Mouse (Mus musculus) myocyte (in vitro differentiated cells): Measurements from ENCODE around the gene Lig1. TPM values are rescaled to one million over a fixed set of nuclear protein-coding genes. Genes with fewer than 3 reads are reported as not detected.
A peak's percentile ranks its signal among the peaks of the same experiment; 100 is the strongest.

Experiments
- H3K27me3 ChIP-seq: one replicate; pipeline ENCODE4 v1.6.1; 2011; ENCODE audit not compliant: control insufficient read depth, insufficient read depth, insufficient read length
- H3K36me3 ChIP-seq: one replicate; pipeline ENCODE4 v1.6.1; 2011; ENCODE audit not compliant: control insufficient read depth, insufficient read depth
- H3K4me2 ChIP-seq: one replicate; pipeline ENCODE4 v1.6.1; 2011; ENCODE audit warnings: low read depth, control low read depth
- H3K4me3 ChIP-seq: one replicate; pipeline ENCODE4 v1.5.1; 2011; ENCODE audit warnings: mild to moderate bottlenecking, control low read depth, moderate library complexity
- H3K79me2 ChIP-seq: one replicate; pipeline ENCODE4 v1.6.1; 2011; ENCODE audit not compliant: control insufficient read depth, insufficient read depth
- H3ac ChIP-seq: one replicate; pipeline ENCODE4 v1.6.1; 2011; ENCODE audit not compliant: control insufficient read depth, insufficient read length
- CEBPB ChIP-seq: IDR thresholded peaks from 2 replicates; pipeline ENCODE4 v1.6.1; 2011; ENCODE audit warnings: mild to moderate bottlenecking, moderate library complexity; ENCODE audit not compliant: poor library complexity, insufficient read depth, severe bottlenecking
- E2F4 ChIP-seq: IDR thresholded peaks from one replicate; pipeline ENCODE4 v1.6.1; 2011; ENCODE audit warnings: mild to moderate bottlenecking, control low read depth, moderate library complexity; ENCODE audit not compliant: insufficient read depth
- MAX ChIP-seq: IDR thresholded peaks from one replicate; pipeline ENCODE4 v1.6.1; 2011; ENCODE audit warnings: low read depth, mild to moderate bottlenecking, control low read depth
- MYOD1 ChIP-seq, 3 experiments: IDR thresholded peaks; one replicate each; pipeline ENCODE4 v1.6.1; 2011; ENCODE audit warnings: control low read depth in 2 of 3, low read depth in 2 of 3, mild to moderate bottlenecking in 2 of 3, moderate library complexity in 1 of 3; ENCODE audit not compliant: insufficient read length in 2 of 3, control insufficient read depth in 1 of 3
- MYOG ChIP-seq, 3 experiments: IDR thresholded peaks; one replicate each; pipeline ENCODE4 v1.6.1; 2011; ENCODE audit warnings: control low read depth in 2 of 3, low read depth in 2 of 3, mild to moderate bottlenecking in 2 of 3; ENCODE audit not compliant: insufficient read length in 2 of 3, control insufficient read depth in 1 of 3, insufficient read depth in 1 of 3
- POLR2A ChIP-seq: IDR thresholded peaks from one replicate; pipeline ENCODE4 v1.6.1; 2011; ENCODE audit warnings: low read depth, mild to moderate bottlenecking, control low read depth, moderate library complexity; ENCODE audit not compliant: insufficient read length
- POLR2AphosphoS2 ChIP-seq: IDR thresholded peaks from one replicate; pipeline ENCODE4 v1.6.1; 2011; ENCODE audit warnings: low read depth, control low read depth; ENCODE audit not compliant: insufficient read length
- REST ChIP-seq: IDR thresholded peaks from one replicate; pipeline ENCODE4 v1.6.1; 2011; ENCODE audit warnings: mild to moderate bottlenecking, control low read depth, moderate library complexity; ENCODE audit not compliant: insufficient read depth, insufficient read length
- SRF ChIP-seq: IDR thresholded peaks from one replicate; pipeline ENCODE4 v1.6.1; 2011; ENCODE audit warnings: low read depth; ENCODE audit not compliant: control insufficient read depth, insufficient read length
- TCF12 ChIP-seq: IDR thresholded peaks from one replicate; pipeline ENCODE4 v1.6.1; 2011; ENCODE audit warnings: mild to moderate bottlenecking, control low read depth; ENCODE audit not compliant: poor library complexity, insufficient read depth, severe bottlenecking
- TCF3 ChIP-seq: IDR thresholded peaks from one replicate; pipeline ENCODE4 v1.6.1; 2011; ENCODE audit warnings: low read depth, control low read depth; ENCODE audit not compliant: insufficient read length
- USF1 ChIP-seq: IDR thresholded peaks from one replicate; pipeline ENCODE4 v1.6.1; 2011; ENCODE audit warnings: low read depth, mild to moderate bottlenecking, control low read depth, moderate library complexity
- polyA plus RNA-seq: library from polyadenylated mRNA; unstranded; fragments of >200 nt; fragmentation: generic; extraction: Trizol; gene quantifications from one replicate; pipeline ENCODE4 v1.2.1, GENCODE M21; 2012; ENCODE audit warnings: missing spikeins

The Lig1 gene
- polyA plus RNA-seq, 1 experiment: 17.5 TPM

DNA sequence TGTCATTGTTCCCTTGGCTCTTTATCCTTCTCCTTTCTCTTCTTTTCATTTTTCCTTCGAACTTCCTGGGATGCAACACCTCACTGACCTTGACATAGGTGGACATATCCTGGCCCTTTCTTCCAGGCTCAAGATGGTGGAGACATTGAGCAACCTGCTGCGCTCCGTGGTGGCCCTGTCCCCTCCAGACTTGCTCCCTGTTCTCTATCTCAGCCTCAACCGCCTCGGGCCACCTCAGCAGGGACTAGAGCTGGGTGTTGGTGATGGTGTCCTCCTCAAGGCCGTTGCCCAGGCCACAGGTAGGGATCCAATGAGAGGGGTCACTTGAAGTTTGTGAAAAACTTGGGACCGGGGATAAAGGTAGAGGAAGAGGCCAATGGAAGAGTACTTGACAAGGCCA, 18.2 kb downstream of the Lig1 start:
- no peak for TF ChIP-seq MYOD1 (IDR thresholded peaks at IDR 0.05; ENCODE audit: control insufficient read depth in 1 of 3, insufficient read length in 2 of 3, low read depth in 2 of 3)
- TF ChIP-seq E2F4: no peak
- no peak for TF ChIP-seq POLR2A
- TF ChIP-seq TCF3: no peak
- no peak for TF ChIP-seq CEBPB
- TF ChIP-seq USF1: no peak
- no peak for TF ChIP-seq MAX
- TF ChIP-seq TCF12: no peak
- TF ChIP-seq MYOG (IDR thresholded peaks at IDR 0.05; ENCODE audit: control insufficient read depth in 1 of 3, insufficient read depth in 1 of 3, insufficient read length in 2 of 3, low read depth in 2 of 3): no peak
- no peak for TF ChIP-seq POLR2AphosphoS2
- TF ChIP-seq REST: no peak
- TF ChIP-seq SRF: no peak
- Histone ChIP-seq H3ac (no peak overlapping the region), H3K27me3 (no peaks in the 10 kb centered on the region), H3K4me3 (no peak overlapping the region), H3K4me2 (no peak overlapping the region), H3K36me3 (peaks cover 9% of the 10 kb centered on the region), H3K79me2 (no peaks in the 10 kb centered on the region)

GRCm38 (mm10) chr7:13297636-13298035, 20.6 kb downstream of the Lig1 start:
- Histone ChIP-seq H3K36me3 (peaks cover 9% of the 10 kb centered on the region), H3K4me2 (no peak overlapping the region), H3K27me3 (no peaks in the 10 kb centered on the region), H3K4me3 (no peak overlapping the region), H3K79me2 (no peaks in the 10 kb centered on the region), H3ac (no peak overlapping the region)
- TF ChIP-seq MAX: no peak

DNA sequence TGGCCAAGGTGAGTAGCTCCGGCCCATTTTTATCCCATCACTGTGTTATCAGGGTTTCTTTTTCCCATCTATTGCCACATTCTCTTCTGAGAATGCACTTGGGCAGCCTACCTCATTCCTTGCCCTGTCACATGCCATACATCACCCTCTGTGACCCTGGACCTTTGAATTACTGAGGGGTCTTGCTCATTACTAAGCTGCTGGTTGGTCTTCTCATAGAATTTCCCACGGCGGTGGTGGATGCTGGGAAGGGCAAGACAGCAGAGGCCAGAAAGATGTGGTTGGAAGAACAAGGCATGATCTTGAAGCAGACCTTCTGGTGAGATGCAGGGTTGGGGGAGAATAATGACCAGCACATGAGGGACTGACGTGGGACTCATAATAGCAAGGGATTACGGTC, 21.7 kb downstream of the Lig1 start:
- no peaks in the 10 kb centered on the region for H3K27me3 ChIP-seq
- no peaks in the 10 kb centered on the region for H3K79me2 ChIP-seq
- H3K36me3 ChIP-seq: peaks cover 9% of the 10 kb centered on the region
- H3ac ChIP-seq: no peak overlapping the region
- H3K4me2 ChIP-seq: no peak overlapping the region
- TF ChIP-seq TCF12 (no peak), USF1 (no peak), REST (no peak), POLR2A (no peak), POLR2AphosphoS2 (no peak), SRF (no peak), MAX (no peak), E2F4 (no peak), MYOG (IDR thresholded peaks at IDR 0.05; ENCODE audit: control insufficient read depth in 1 of 3, insufficient read depth in 1 of 3, insufficient read length in 2 of 3, low read depth in 2 of 3) (no peak), TCF3 (no peak), MYOD1 (IDR thresholded peaks at IDR 0.05; ENCODE audit: control insufficient read depth in 1 of 3, insufficient read length in 2 of 3, low read depth in 2 of 3) (no peak), CEBPB (no peak)
- H3K4me3 ChIP-seq: no peak overlapping the region

DNA sequence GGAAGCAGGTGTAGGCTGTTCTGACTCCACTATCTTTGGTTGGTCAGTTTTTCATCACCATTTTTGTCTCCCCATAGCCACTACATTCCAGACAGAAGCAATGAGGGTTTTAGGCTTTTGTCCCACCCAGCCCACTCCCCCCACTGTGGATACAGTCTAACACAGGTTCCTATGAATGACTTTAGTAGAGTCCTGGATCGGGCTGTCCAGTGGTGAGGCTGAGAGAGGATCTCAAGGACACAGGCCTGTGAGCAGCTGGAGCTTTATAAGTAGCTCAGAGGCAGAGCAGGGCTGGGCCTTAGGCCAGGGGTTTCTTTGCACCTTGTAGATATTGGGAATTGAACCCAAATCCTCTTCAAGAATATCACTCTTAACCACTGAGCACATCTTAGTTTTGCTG, 24.6 kb downstream of the Lig1 start:
- H3K4me2 ChIP-seq: no peak overlapping the region
- H3K79me2 ChIP-seq: no peaks in the 10 kb centered on the region
- H3K36me3 ChIP-seq: peaks cover 9% of the 10 kb centered on the region
- no peak overlapping the region for H3K4me3 ChIP-seq
- TF ChIP-seq MAX (no peak), MYOG (IDR thresholded peaks at IDR 0.05; ENCODE audit: control insufficient read depth in 1 of 3, insufficient read depth in 1 of 3, insufficient read length in 2 of 3, low read depth in 2 of 3) (no peak), USF1 (no peak), CEBPB (no peak), TCF12 (no peak), REST (no peak), SRF (no peak), MYOD1 (IDR thresholded peaks at IDR 0.05; ENCODE audit: control insufficient read depth in 1 of 3, insufficient read length in 2 of 3, low read depth in 2 of 3) (no peak), POLR2AphosphoS2 (no peak), E2F4 (no peak), POLR2A (no peak), TCF3 (no peak)
- H3ac ChIP-seq: no peak overlapping the region
- no peaks in the 10 kb centered on the region for H3K27me3 ChIP-seq

DNA sequence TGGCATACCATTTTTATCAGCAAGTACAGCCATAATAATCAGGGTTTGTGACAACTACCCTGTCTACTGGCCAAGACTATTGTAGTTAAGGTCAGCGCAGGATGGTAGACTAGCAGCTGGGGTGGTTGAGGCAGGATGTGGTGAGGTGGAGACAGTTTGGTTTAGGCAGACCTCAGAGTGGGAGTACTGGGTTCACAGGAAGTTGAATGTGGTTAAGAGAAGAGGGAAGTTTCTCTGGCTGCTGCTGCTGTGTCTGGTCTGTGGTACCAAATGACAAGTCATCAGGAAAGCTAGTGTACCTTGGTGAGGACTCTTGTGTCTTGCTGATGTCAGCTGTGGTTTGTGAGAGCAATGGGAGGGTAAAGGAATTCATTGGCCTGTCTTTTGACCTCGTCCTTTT, 25.7 kb downstream of the Lig1 start:
- TF ChIP-seq TCF3: no peak
- no peak for TF ChIP-seq SRF
- TF ChIP-seq REST: no peak
- TF ChIP-seq CEBPB: no peak
- TF ChIP-seq MAX: no peak
- peak in 1 of 3 experiments; percentile 37 for TF ChIP-seq MYOD1 (IDR thresholded peaks at IDR 0.05; ENCODE audit: control insufficient read depth in 1 of 3, insufficient read length in 2 of 3, low read depth in 2 of 3)
- no peak for TF ChIP-seq USF1
- no peak for TF ChIP-seq POLR2A
- Histone ChIP-seq H3K4me2 (peak overlapping the region; percentile 8), H3K79me2 (no peaks in the 10 kb centered on the region), H3K36me3 (peaks cover 9% of the 10 kb centered on the region), H3K27me3 (no peaks in the 10 kb centered on the region), H3K4me3 (no peak overlapping the region), H3ac (no peak overlapping the region)
